Mouse (Mus musculus) skeletal muscle tissue, postnatal 0 days (tissue): ENCODE results near the gene Acot2. TPM values are rescaled to one million over a fixed set of nuclear protein-coding genes. Genes with fewer than 3 reads are reported as not detected.

ENCODE experiments used
- polyA plus RNA-seq: library from polyadenylated mRNA; unstranded; fragments of >200 nt; fragmentation: Nextera tagmentation; extraction: Ambion mirVana; gene quantifications from 2 replicates; pipeline ENCODE4 v1.2.1, GENCODE M21; 2015

The Acot2 gene
- polyA plus RNA-seq: 70.7 and 99.4 TPM in 2 replicates

GRCm38 (mm10) chr12:83987583-83988441 lies at the start of gene Acot2:
Acot2 (plus strand) TSS chr12:83987861.

DNA sequence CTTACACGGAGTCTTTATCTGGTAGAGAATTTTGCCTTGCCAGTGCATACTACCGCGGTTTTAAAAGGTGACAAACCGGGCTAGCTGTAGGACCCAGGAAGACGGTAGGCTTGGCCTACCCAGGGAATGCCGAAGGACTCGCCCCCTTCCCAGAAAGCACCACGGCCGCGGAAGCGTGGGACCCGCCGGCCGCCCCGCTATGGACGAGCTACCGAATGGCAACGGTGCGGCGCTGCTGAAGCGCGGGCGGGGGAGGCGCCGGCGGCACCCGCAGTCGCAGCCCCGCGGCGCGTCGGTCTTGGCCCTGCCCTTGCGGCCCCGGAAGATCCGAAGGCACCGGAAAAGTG lies 37.2 kb upstream of the Acot2 start, which contains the start of gene Riox1:
Gene Riox1, plus strand, starts transcription at position 116 of the 347 bp plus-strand sequence.

DNA sequence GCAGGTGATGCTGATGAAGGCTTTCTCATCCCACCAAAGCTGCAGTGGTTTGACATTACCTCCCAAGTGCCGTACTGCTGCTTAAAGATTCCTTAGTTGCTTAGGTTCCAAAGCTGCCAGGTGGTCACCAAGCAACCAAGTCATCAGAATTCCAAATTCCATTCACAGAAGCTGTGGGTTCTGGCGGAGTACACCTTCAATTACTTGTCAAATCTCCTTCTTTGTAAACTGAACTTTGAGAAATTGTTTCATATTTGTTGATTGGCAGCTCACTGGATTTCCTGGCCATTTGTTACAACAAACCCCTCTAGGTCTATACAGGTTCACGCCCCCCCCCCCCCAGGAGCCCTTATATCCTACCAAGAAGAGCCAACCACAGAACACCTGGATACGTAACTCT lies 2.9 kb upstream of the Acot2 start, which contains the start of gene Heatr4:
Gene Heatr4, minus strand, starts transcription at position 101 of the 400 bp plus-strand sequence.

DNA sequence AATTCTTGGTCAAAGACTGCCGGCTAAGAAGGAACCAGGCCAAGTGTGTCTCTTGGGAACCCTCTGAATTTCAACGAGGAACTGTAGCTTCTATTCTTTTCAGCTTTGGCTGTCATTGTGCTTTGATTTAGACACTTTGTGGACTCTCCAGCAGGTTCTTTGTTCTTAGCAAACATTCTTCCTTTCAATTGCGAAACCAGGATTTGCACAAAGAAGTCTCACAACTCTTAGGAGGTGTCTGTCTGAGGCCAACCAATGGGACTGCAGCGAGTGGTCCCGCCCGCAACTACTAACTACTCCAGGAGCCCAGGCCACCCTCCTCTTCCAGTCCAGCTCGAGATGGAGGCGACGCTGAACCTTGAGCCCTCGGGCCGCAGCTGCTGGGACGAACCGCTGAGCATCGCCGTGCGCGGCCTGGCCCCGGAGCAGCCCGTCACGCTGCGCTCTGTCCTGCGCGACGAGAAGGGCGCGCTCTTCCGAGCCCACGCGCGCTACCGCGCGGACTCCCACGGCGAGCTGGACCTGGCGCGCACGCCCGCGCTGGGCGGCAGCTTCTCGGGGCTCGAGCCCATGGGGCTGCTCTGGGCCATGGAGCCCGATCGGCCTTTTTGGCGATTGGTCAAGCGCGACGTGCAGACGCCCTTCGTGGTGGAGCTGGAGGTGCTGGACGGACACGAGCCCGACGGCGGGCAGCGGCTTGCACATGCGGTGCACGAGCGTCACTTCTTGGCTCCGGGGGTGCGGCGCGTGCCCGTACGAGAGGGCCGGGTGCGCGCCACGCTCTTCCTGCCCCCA lies 21.7 kb downstream of the Acot2 start, which contains the start of gene Acot1:
Gene Acot1, plus strand, starts transcription at position 320 of the 795 bp plus-strand sequence.

DNA sequence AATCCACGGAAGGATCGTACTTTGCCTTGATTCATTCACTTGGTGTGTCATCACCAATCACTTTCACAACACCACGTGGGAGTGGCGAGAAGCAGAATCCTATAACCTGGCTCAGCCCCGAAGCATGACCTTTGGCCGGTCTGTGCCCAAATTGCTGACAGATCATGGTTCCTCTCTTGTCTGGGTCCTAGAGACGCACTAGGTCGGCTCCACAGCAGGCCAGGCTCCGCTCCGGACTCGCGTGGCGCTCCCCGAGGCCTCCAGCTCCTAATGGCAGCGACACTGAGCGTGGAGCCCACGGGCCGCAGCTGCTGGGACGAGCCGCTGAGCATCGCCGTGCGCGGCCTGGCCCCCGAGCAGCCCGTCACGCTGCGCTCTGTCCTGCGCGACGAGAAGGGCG lies 50.6 kb downstream of the Acot2 start, which contains the start of gene Acot4:
Gene Acot4, plus strand, starts transcription at position 139 of the 400 bp plus-strand sequence.

GRCm38 (mm10) chr12:84038691-84039111 lies 51.0 kb downstream of the Acot2 start, which contains the start of gene Gm49366:
Gm49366 (plus strand) TSS chr12:84038935.

Other genes starting within 250 kb of the Acot2 start
- 0.24 and 0.71 TPM in 2 replicates for gene Papln, start 224.2 kb upstream of the Acot2 start, polyA plus RNA-seq
- 13.6 and 14.2 TPM in 2 replicates for gene Numb, start 65.9 kb upstream of the Acot2 start, polyA plus RNA-seq
- gene Riox1, start 37.3 kb upstream of the Acot2 start, polyA plus RNA-seq: 3.3 and 4.5 TPM in 2 replicates
- gene Heatr4, start 3.0 kb upstream of the Acot2 start, polyA plus RNA-seq: not detected in 2 replicates
- gene Acot1, start 21.6 kb downstream of the Acot2 start, polyA plus RNA-seq: 38.2 and 41.2 TPM in 2 replicates
- 0.67 and 2.2 TPM in 2 replicates for gene Acot4, start 50.5 kb downstream of the Acot2 start, polyA plus RNA-seq
- not detected in 2 replicates for gene Gm49366, start 51.1 kb downstream of the Acot2 start, polyA plus RNA-seq
- gene Acot3, start 64.3 kb downstream of the Acot2 start, polyA plus RNA-seq: 0.14 and 0.78 TPM in 2 replicates
- 0.14 and 1.3 TPM in 2 replicates for gene Acot5, start 81.5 kb downstream of the Acot2 start, polyA plus RNA-seq
- gene Acot6, start 112.8 kb downstream of the Acot2 start, polyA plus RNA-seq: 1.7 and 1.9 TPM in 2 replicates
- 2.4 and 3.0 TPM in 2 replicates for gene Dnal1, start 126.5 kb downstream of the Acot2 start, polyA plus RNA-seq
- gene Pnma1, start 160.6 kb downstream of the Acot2 start, polyA plus RNA-seq: 0.23 and 0.26 TPM in 2 replicates
- 4.9 and 5.7 TPM in 2 replicates for gene Elmsan1, start 231.0 kb downstream of the Acot2 start, polyA plus RNA-seq